Mouse (Mus musculus): ENCODE results near the gene Rabl3.

Rabl3 gene

GRCm38 (mm10) chr16:37539611-37540580 is at the start of gene Rabl3, which contains the start of gene Gtf2e1:
Gene Rabl3 (plus strand): TSS chr16:37539885.
Gene Gtf2e1 (minus strand): TSS chr16:37539789.
- peak; percentile 98 for DNase-seq

DNA sequence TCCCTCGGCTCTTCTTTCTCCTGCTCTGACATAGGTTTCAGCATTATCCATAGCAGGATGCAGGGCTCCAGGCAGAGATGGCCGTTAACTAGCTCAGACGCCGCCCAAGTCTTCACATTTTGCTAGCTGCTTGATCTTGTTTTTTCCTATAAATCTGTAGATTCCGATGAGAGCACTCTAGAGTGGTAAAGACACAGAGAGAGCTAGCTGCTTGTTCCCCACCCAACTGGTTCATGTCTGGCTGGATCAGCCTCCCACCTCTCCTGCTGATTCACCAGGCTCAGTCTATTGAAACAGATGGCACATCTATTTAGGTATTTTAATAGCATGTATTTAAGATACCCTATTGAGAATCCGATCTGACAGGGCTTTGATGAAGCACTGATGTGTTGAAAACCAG is 44.7 kb upstream of the Rabl3 start:
- DNase-seq = peak; percentile 45 to 65

GRCm38 (mm10) chr16:37498581-37498980 is 41.1 kb upstream of the Rabl3 start:
- DNase-seq = peak; percentile 55 to 59

DNA sequence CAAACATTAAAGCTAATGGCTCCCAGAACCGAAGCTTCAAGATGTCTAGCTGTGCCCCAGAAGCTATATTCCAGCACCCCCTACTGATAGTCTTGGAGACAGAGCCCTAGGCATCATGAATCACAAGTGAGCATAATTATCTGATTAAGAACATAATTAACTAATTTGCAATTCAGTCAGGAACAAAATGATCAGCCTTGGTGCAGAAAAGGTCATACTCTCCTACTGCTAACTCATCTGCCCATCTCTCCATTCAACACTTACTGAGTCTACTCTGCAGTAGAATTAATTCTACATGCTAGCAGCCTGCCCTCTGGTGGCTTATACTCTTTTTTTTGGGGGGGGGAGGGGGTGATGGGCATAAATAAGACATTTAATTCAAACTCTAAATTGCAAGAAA is 35.2 kb upstream of the Rabl3 start:
- peak in 1 of 2 experiments; percentile 31 for DNase-seq

DNA sequence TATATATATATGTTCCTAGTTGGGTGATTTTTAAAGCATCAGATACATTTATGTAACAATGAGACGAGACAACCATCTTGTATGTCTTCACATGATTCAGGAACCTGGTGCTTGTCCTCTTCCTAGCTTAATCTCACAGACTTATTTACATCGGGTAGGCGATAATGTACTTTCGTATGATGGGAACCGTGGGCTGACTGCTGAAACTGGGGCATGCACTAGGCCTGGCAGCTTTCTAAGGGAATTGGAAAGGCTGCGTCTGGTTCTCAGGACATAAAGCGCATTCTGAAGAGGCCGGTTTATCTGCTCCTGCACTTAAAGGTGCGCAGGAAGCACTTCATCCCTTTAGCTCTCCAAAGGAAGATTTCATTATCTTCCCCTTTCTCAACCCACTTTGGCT is 32.9 kb upstream of the Rabl3 start:
- no peak for DNase-seq

GRCm38 (mm10) chr16:37511489-37511888 is 28.2 kb upstream of the Rabl3 start:
- DNase-seq = no peak

DNA sequence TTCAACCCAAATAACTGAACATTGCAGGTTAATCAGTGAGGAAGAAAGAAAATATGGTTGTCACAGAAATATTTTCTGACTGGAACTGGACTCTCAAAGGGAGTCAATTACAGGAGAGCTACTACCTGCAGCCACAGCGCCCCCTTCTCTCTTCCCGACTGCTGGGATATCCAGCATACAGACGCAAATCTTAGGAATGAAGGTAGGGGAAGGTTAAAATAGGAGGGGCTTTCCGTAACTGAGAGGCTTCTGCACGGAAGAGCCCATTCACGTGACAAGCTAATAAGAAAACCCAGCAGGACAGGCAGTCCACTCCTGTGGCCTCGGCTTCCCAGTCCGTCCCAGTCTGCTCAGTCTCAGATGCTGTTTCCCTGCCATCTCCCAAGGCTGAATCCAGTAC is 25.0 kb upstream of the Rabl3 start:
- no peak for DNase-seq

DNA sequence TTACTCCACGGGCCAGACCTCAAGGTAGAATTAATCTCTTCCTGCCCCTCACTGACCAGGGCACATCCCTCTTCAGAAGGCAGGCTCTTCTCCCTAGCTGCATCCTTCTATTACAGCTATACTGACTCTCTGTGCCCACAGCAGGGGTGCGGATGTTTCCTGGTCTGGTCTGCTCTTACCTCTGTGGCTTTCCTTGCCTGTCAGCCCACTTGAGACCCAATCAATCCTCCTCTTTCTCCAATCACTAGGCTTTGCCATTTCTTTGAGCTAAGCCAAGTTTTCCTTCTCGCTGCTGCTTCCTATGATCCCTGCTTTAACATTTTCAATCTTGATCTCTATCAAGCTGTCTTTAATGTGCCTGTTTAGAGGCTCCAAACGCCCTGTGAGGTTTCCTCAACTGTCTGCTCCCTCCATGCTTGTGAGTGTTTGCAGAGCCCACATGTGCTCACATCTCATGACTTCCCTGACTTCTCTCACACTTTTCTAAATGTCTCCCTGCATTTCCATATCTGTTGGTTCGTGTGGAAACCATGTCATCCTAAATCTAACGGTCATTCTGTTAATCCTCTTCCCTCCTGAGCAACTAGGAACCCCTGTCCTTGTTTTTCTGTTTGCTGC is 23.2 kb upstream of the Rabl3 start:
- DNase-seq = no peak

DNA sequence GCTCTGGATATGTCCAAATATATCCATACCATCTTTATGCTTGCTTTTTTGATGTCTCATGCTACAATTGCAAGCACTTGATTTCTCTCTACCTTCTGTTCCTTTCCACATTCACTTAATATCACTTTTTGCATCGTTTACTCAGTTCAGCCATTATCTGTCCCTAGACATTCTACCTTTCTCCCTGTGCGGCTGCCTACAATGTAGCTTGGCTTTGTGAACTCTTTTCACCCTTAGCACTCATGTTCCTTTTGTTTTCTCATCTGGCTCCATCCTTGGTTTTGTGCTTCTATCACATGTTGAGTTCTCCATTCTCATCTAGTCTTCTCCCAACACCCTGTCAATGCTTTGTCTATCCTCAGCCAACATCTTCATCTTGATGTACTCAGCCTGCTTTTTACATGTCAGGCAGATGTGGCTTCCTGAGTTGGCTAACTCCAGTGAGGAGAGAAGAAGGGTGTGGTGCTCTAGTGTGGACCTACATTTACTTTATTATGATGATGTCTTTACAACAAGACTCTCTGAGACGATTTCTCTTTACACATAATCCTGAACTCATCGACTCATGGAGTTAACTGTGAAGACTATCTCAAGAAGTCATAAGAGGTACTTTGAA is 22.0 kb upstream of the Rabl3 start:
- no peak for DNase-seq

- no peak for DNase-seq
Measured at GRCm38 (mm10) chr16:37518662-37519061, 21.0 kb upstream of the Rabl3 start.

DNA sequence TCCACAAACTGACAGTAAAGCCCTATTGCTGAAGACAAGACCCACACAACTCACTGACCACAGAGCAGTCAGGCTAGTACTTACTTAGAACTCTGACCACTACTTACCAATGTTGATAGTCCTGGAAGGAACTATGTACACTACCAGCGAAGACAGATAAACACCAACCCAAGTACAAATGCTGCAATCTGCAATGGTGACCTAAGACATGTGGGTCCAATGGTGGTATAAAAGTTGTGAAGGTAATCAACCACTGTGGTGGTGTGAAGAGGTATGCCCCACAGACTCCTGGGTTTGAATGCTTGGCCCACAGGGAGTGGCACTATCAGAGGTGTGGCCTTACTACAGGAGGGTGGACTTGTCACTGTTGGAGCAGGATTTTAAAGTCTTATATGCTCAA is 20.0 kb upstream of the Rabl3 start:
- no peak for DNase-seq

DNA sequence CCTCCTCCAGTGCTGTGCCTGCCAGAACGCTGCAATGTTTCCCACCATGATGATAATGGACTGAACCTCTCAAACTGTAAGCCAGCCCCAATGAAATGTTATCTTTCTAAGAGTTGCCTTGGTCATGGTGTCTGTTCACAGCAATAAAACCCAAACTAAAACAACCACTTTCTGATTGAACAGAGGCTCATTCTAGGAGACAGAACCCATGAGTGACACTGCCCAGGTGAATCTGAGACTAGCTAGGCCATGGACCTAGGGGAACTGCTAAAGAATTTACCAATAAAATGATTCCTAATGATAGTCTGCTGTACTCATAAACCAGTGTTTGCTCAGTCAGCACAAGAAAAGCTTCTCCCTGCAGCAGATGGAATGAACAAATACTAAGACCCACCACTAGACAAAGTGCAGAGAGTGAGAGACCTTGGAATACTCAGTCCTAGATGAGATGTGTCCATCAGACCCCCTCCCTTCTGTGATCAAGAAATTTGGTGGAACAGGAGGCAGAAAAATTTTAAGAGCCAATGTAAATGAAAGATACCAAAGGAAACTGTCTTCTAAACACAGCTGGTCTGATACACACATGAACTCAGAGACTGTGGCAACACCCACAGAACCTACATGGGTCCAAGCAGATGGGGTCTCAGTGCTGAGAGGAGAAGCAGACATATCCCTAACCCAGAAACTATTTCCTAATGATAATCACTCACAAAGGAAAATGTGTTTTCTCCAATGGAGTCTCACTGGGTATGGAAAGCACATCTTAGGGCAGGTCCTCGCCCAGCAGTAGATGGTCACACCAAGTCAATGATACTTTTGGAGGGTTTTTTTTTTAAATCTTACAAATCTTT is 19.3 kb upstream of the Rabl3 start:
- DNase-seq = no peak

GRCm38 (mm10) chr16:37522100-37522697 is 17.5 kb upstream of the Rabl3 start:
- DNase-seq = no peak

GRCm38 (mm10) chr16:37525121-37525520 is 14.6 kb upstream of the Rabl3 start:
- DNase-seq = no peak

- DNase-seq = no peak
Measured at GRCm38 (mm10) chr16:37526688-37527223, 12.9 kb upstream of the Rabl3 start.

GRCm38 (mm10) chr16:37530170-37530569 is 9.5 kb upstream of the Rabl3 start:
- DNase-seq = no peak

GRCm38 (mm10) chr16:37532046-37532445 is 7.6 kb upstream of the Rabl3 start:
- DNase-seq = no peak

DNA sequence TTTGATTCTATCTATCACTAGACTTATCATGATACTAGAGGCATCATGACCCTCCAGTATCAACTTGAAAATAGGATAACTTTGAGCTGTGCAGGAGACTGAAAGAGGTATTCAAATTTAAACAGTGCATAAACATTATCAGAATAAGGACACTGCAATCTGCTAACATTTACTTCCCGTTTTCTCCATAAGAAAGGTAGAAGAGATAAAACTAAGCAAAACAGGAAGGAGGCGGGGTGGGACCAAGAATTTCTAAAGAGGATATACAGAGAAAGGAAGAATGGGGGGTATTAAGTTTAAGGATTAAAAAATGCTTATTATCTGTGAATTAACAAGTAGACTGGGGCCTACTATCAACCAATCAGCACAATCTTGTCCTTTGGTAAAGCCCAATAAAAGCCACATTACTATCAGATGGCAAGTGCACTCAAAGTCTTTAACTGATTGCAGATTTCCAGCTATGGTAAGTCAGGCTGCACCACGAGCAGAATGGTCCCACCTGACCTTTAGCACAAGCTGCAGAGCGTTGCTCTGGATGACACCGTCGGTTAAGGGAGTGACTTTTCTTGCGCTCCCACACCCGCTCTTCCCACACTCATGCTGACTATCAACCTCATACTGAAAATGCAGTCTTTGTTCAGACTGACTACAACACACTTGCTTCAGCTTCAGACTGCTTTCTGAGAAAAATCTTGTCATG is 6.2 kb upstream of the Rabl3 start:
- DNase-seq = no peak

DNA sequence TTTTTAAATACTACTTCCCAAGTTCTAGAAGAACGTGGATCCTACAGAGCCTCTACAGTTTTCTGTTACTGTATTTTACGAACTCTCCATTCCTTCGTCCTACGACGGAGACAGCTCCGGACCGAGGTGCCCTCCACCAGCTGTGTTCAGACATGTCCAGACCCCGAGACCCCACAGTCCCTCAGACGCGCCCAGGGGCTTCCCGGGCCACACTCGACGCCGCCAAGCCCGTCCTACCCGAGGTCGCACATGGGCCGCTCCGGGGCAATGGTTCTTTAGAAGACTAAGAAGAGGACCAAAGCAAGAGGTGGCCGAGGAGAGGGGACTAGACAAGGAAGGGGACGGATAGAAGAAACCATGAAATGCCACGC is 460 bp upstream of the Rabl3 start:
- no peak for DNase-seq

DNA sequence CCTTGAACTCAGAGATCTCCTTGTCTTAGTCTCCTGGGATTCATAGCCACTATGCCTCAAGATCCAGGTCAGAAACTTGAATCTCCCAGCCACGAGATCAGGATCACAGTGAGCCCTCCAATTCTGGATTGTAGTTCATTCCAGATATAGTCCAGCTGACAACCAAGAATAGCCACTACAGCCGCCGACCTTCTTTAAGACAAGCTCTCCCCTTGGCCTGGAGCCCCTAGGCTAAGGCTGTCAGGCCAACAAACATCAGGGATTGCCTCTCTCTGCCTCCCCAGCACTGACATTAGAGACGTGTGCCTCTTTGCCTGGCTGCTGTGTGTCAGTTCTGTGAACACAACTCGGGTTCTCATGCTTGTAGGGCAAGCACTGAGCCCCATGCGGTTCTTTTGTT is 1.1 kb downstream of the Rabl3 start:
- peak; percentile 13 to 15 for DNase-seq

DNA sequence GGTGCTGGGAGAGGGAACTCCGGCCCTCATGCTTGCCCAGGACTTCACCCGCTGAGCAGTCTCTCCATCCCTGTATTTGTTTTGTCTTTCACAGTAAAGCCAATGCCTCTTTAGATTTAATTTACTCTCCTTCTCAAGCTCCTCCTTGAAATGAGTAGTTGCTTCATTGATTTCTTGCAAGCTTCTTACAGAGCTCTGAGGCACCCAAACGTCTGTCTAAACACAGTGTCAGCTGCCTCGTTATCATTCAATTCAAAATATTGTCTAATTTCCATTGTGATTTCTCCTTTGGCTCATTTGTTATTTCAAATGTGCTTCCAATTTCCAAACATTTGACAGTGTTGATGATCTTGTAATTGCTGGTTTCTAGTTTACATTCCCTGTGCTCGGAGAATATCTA is 6.6 kb downstream of the Rabl3 start:
- DNase-seq = no peak

Data from cerebellum, postnatal 10 days (tissue).